Mouse (Mus musculus): Measurements from ENCODE around the gene Lpcat3. TPM values are rescaled to one million over a fixed set of nuclear protein-coding genes. Genes with fewer than 3 reads are reported as not detected.

Lpcat3 gene
- total RNA-seq, 2 experiments from 2014 or later: 33.8 to 37.1 TPM

GRCm38 (mm10) chr6:124699962-124700610 lies 37.3 kb downstream of the Lpcat3 start:
- intact Hi-C loops (cut with DNase I): loop anchor here (5.0 kb wide), 1 partner anchor 42 kb away; the partner anchor contains the start of gene Grcc10
- DNase-seq (ENCODE audit: low spot score in 2 of 2): peak; percentile 35 to 68

GRCm38 (mm10) chr6:124701338-124701737 lies 38.5 kb downstream of the Lpcat3 start:
- DNase-seq (ENCODE audit: low spot score in 2 of 2): peak in 1 of 2 experiments; percentile 38
- intact Hi-C loops (cut with DNase I): loop anchor here (5.0 kb wide), 1 partner anchor 41 kb away; the partner anchor contains the start of gene Grcc10

- DNase-seq (ENCODE audit: low spot score in 2 of 2): no peak
- intact Hi-C loops (cut with DNase I): loop anchor here (2.0 to 5.0 kb wide), 2 partner anchors 39 to 40 kb away; partner anchors contain the start of genes Grcc10 and Lpcat3
Measured at GRCm38 (mm10) chr6:124702102-124702783, 39.4 kb downstream of the Lpcat3 start.

GRCm38 (mm10) chr6:124702784-124703103 lies 39.9 kb downstream of the Lpcat3 start:
- peak; percentile 80 to 81 for DNase-seq (ENCODE audit: low spot score in 2 of 2)
- intact Hi-C loops (cut with DNase I): loop anchor here (2.0 to 5.0 kb wide), 2 partner anchors 40 kb away; partner anchors contain the start of genes Grcc10 and Lpcat3

GRCm38 (mm10) chr6:124703789-124704188 lies 41.0 kb downstream of the Lpcat3 start:
- intact Hi-C loops (cut with DNase I): loop anchor here (2.0 to 5.0 kb wide), 2 partner anchors 39 to 41 kb away; partner anchors contain the start of genes Grcc10 and Lpcat3
- no peak for DNase-seq (ENCODE audit: low spot score in 2 of 2)

GRCm38 (mm10) chr6:124704417-124704816 lies 41.6 kb downstream of the Lpcat3 start:
- intact Hi-C loops (cut with DNase I): loop anchor here (5.0 kb wide), 1 partner anchor 38 kb away; the partner anchor contains the start of gene Grcc10
- no peak for DNase-seq (ENCODE audit: low spot score in 2 of 2)

GRCm38 (mm10) chr6:124706061-124706627 lies 43.3 kb downstream of the Lpcat3 start:
- DNase-seq (ENCODE audit: low spot score in 2 of 2): no peak
- intact Hi-C loops (cut with DNase I): no loop called here

- DNase-seq (ENCODE audit: low spot score in 2 of 2): no peak
- intact Hi-C loops (cut with DNase I): no loop called here
Measured at GRCm38 (mm10) chr6:124708289-124708889, 45.6 kb downstream of the Lpcat3 start.

GRCm38 (mm10) chr6:124711824-124712782 lies 49.3 kb downstream of the Lpcat3 start, which contains the start of the genes Emg1 and Phb2:
Gene Emg1, minus strand, starts transcription at chr6:124712178.
Gene Phb2, plus strand, starts transcription at chr6:124712336.
- intact Hi-C loops (cut with DNase I): loop anchor here (2.0 kb wide), 1 partner anchor 29 kb away; the partner anchor contains the start of gene Grcc10
- peak; percentile 98 for DNase-seq (ENCODE audit: low spot score in 2 of 2)

GRCm38 (mm10) chr6:124712918-124713317 lies 50.1 kb downstream of the Lpcat3 start:
- intact Hi-C loops (cut with DNase I): loop anchor here (2.0 kb wide), 1 partner anchor 28 kb away; the partner anchor contains the start of gene Grcc10
- DNase-seq (ENCODE audit: low spot score in 2 of 2): no peak

- peak in 1 of 2 experiments; percentile 44 for DNase-seq (ENCODE audit: low spot score in 2 of 2)
Measured at GRCm38 (mm10) chr6:124716864-124717490, 54.1 kb downstream of the Lpcat3 start.

GRCm38 (mm10) chr6:124717968-124718367 lies 55.1 kb downstream of the Lpcat3 start:
- no peak for DNase-seq (ENCODE audit: low spot score in 2 of 2)
- intact Hi-C loops (cut with DNase I): no loop called here

More at GRCm38 (mm10) chr6:124716864-124717490, 54.1 kb downstream of the Lpcat3 start:
- intact Hi-C loops (cut with DNase I): no loop called here

GRCm38 (mm10) chr6:124718703-124719102 lies 55.9 kb downstream of the Lpcat3 start:
- DNase-seq (ENCODE audit: low spot score in 2 of 2): no peak
- intact Hi-C loops (cut with DNase I): no loop called here

- intact Hi-C loops (cut with DNase I): no loop called here
- DNase-seq (ENCODE audit: low spot score in 2 of 2): no peak
Measured at GRCm38 (mm10) chr6:124719354-124719978, 56.6 kb downstream of the Lpcat3 start.

GRCm38 (mm10) chr6:124720904-124721303 lies 58.1 kb downstream of the Lpcat3 start:
- DNase-seq (ENCODE audit: low spot score in 2 of 2): no peak
- intact Hi-C loops (cut with DNase I): no loop called here

- intact Hi-C loops (cut with DNase I): no loop called here
- DNase-seq (ENCODE audit: low spot score in 2 of 2): no peak
Measured at GRCm38 (mm10) chr6:124722876-124723473, 60.1 kb downstream of the Lpcat3 start.

- DNase-seq (ENCODE audit: low spot score in 2 of 2): no peak
- intact Hi-C loops (cut with DNase I): no loop called here
Measured at GRCm38 (mm10) chr6:124723541-124723940, 60.7 kb downstream of the Lpcat3 start.

All from left cerebral cortex, postnatal 14 days (tissue).